Mouse (Mus musculus) gastrocnemius, postnatal 36 days (tissue): ENCODE data around the gene Calr3. TPM values are rescaled to one million over a fixed set of nuclear protein-coding genes. Genes with fewer than 3 reads are reported as not detected.

Source experiments
- microRNA-seq, 2 experiments: library from miRNA; unstranded; fragments of <30 nt; microRNA quantifications; one replicate each; pipeline ENCODE4 v1.2.0; 2021
- total RNA-seq, 2 experiments: library from RNA; stranded (reverse); gene quantifications; 2 replicates each; pipeline ENCODE4 v1.2.3; 2021

The Calr3 gene
- total RNA-seq, 2 experiments from 2014 or later: 2.9 to 3.3 TPM

Small RNA genes within 50 kb of the gene (microRNA-seq; reads per million reads assigned to microRNA genes)
- 0.74 to 1.4 reads per million in 2 experiments for gene Mir7068

Other genes starting within 250 kb of the Calr3 start
- not detected for gene Cib3, start 231.0 kb downstream of the Calr3 start, total RNA-seq
- gene Gm11034, start 230.2 kb downstream of the Calr3 start, total RNA-seq: not detected
- 1 to 10 TPM; 8.3 to 8.6 TPM for gene Fam32a, start 224.1 kb downstream of the Calr3 start, total RNA-seq
- 10 to 100 TPM; 21.4 to 22.4 TPM for gene Ap1m1, start 203.9 kb downstream of the Calr3 start, total RNA-seq
- 1 to 10 TPM; 2.0 to 3.0 TPM for gene Gm10282, start 138.6 kb downstream of the Calr3 start, total RNA-seq
- 10 to 100 TPM in 1 of 2 experiments, 1 to 10 TPM in 1; 9.3 to 26.4 TPM for gene Klf2, start 124.8 kb downstream of the Calr3 start, total RNA-seq
- gene Eps15l1, start 22.4 kb downstream of the Calr3 start, total RNA-seq: 10 to 100 TPM; 23.2 to 24.6 TPM
- 1 to 10 TPM; 2.7 to 3.4 TPM for gene 1700030K09Rik, start within 50 bp of the Calr3 start, total RNA-seq
- gene Cherp, start 31.4 kb upstream of the Calr3 start, total RNA-seq: 10 to 100 TPM; 19.9 to 24.8 TPM
- gene Slc35e1, start 48.7 kb upstream of the Calr3 start, total RNA-seq: 10 to 100 TPM; 39.4 to 43.2 TPM
- gene Med26, start 104.4 kb upstream of the Calr3 start, total RNA-seq: 1 to 10 TPM; 8.2 to 8.3 TPM
- gene Smim7, start 127.2 kb upstream of the Calr3 start, total RNA-seq: 10 to 100 TPM; 61.7 to 70.9 TPM
- gene Tmem38a, start 128.2 kb upstream of the Calr3 start, total RNA-seq: 1,000 to 10,000 TPM; 1,177 to 1,186 TPM
- gene Nwd1, start 202.8 kb upstream of the Calr3 start, total RNA-seq: under 1 TPM; 0.41 to 0.54 TPM